Mouse (Mus musculus) heart, embryonic 12.5 days (tissue): ENCODE results near the gene Gdpd1. TPM values are rescaled to one million over a fixed set of nuclear protein-coding genes. Genes with fewer than 3 reads are reported as not detected.

Source experiments
- ATAC-seq: fragments of 200-750 bp; cut with Nextera tagmentation; 2 replicates; pipeline ENCODE4 v1.8.0; 2017; ENCODE audit warnings: moderate TSS enrichment, moderate library complexity; ENCODE audit not compliant: insufficient number of reproducible peaks, low FRiP score
- H3K27ac ChIP-seq: fragments of 300-500 bp; sonication (generic); 2 replicates; pipeline ENCODE4 v1.5.1; 2016; ENCODE audit warnings: mild to moderate bottlenecking, moderate library complexity; ENCODE audit not compliant: poor library complexity, severe bottlenecking
- H3K27me3 ChIP-seq: fragments of 300-500 bp; sonication (generic); replicated peaks from 2 replicates; pipeline ENCODE4 v1.6.1; 2016; ENCODE audit warnings: mild to moderate bottlenecking, moderate library complexity
- H3K36me3 ChIP-seq: fragments of 300-500 bp; sonication (generic); 2 replicates; pipeline ENCODE4 v1.6.1; 2016; ENCODE audit warnings: mild to moderate bottlenecking, moderate library complexity
- H3K4me1 ChIP-seq: fragments of 300-500 bp; sonication (generic); replicated peaks from 2 replicates; pipeline ENCODE4 v1.6.1; 2016; ENCODE audit warnings: mild to moderate bottlenecking
- H3K4me2 ChIP-seq: fragments of 300-500 bp; sonication (generic); 2 replicates; pipeline ENCODE4 v1.6.1; 2016; ENCODE audit warnings: mild to moderate bottlenecking, moderate library complexity
- H3K4me3 ChIP-seq: fragments of 300-500 bp; sonication (generic); 2 replicates; pipeline ENCODE4 v1.5.1; 2016; ENCODE audit warnings: mild to moderate bottlenecking
- H3K9ac ChIP-seq: fragments of 300-500 bp; sonication (generic); 2 replicates; pipeline ENCODE4 v1.6.1; 2016; ENCODE audit warnings: mild to moderate bottlenecking, moderate library complexity
- H3K9me3 ChIP-seq: fragments of 300-500 bp; sonication (generic); replicated peaks from 2 replicates; pipeline ENCODE4 v1.6.1; 2016; ENCODE audit warnings: mild to moderate bottlenecking, moderate library complexity
- WGBS: fragments of 180-500 bp; shearing (Covaris S2); methylation state at CpG from one replicate; pipeline ENCODE4 v1.1.7; 2016; 5-methylcytosine and 5-hydroxymethylcytosine counted together
- polyA plus RNA-seq: library from polyadenylated mRNA; unstranded; fragments of >200 nt; fragmentation: Nextera tagmentation; extraction: Ambion mirVana; gene quantifications from 2 replicates; pipeline ENCODE4 v1.2.1, GENCODE M21; 2016

Gdpd1 gene
- polyA plus RNA-seq, 1 experiment from 2014 or later = 26.9 TPM

GRCm38 (mm10) chr11:87002078-87002829, 71.6 kb downstream of the Gdpd1 start:
- no peak overlapping the region for H3K4me3 ChIP-seq
- ATAC-seq = peak; percentile 51
- 51% methylated on average over 10 of the region's 10 CpGs for WGBS
- H3K4me1 ChIP-seq = peaks cover 14% of the 10 kb centered on the region
- H3K27ac ChIP-seq = no peak overlapping the region
- H3K9me3 ChIP-seq = no peaks in the 10 kb centered on the region
- no peak overlapping the region for H3K4me2 ChIP-seq
- no peak overlapping the region for H3K9ac ChIP-seq
- no peaks in the 10 kb centered on the region for H3K27me3 ChIP-seq
- H3K36me3 ChIP-seq = no peaks in the 10 kb centered on the region

- 64% methylated on average over 8 of the region's 8 CpGs for WGBS
Observed at GRCm38 (mm10) chr11:87001217-87001616, 72.6 kb downstream of the Gdpd1 start.

DNA sequence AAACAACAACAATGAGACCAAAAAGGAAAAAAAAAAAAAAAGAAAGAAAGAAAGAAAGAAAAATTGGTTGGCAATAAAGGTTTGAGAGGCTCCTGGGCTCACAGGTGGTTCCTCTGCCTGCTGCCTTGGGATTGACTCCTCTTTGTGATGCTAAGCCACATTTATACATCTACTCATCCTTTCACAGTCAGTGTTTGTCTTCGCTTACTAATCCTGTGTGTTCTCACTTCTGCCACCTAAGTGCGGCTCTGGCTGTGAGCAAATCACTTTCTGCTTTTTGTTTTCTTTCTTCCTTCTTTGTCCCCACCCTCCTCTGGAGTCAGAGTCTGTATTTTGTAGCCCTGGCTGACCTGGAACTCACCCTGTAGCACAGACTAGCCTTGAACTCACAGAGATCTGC, 77.6 kb downstream of the Gdpd1 start:
- H3K27ac ChIP-seq = no peak overlapping the region
- no peak overlapping the region for H3K4me2 ChIP-seq
- H3K9ac ChIP-seq = no peak overlapping the region
- peaks cover 25% of the 10 kb centered on the region for H3K4me1 ChIP-seq
- H3K4me3 ChIP-seq = no peak overlapping the region
- no peaks in the 10 kb centered on the region for H3K9me3 ChIP-seq
- WGBS = 56% methylated on average over 2 of the region's 2 CpGs
- H3K36me3 ChIP-seq = no peaks in the 10 kb centered on the region
- no peaks in the 10 kb centered on the region for H3K27me3 ChIP-seq
- no peak for ATAC-seq

More at GRCm38 (mm10) chr11:87001217-87001616, 72.6 kb downstream of the Gdpd1 start:
- no peaks in the 10 kb centered on the region for H3K36me3 ChIP-seq
- no peaks in the 10 kb centered on the region for H3K27me3 ChIP-seq
- ATAC-seq = no peak
- no peak overlapping the region for H3K27ac ChIP-seq
- no peak overlapping the region for H3K4me2 ChIP-seq
- no peak overlapping the region for H3K4me3 ChIP-seq
- peaks cover 14% of the 10 kb centered on the region for H3K4me1 ChIP-seq
- H3K9me3 ChIP-seq = no peaks in the 10 kb centered on the region
- no peak overlapping the region for H3K9ac ChIP-seq

- Histone ChIP-seq H3K4me2 (no peak overlapping the region), H3K4me3 (no peak overlapping the region), H3K27me3 (no peaks in the 10 kb centered on the region), H3K36me3 (peaks cover 1% of the 10 kb centered on the region; the same call in 1 of the 2 replicates), H3K4me1 (peaks cover 29% of the 10 kb centered on the region), H3K9me3 (no peaks in the 10 kb centered on the region), H3K9ac (peak overlapping the region; percentile 60; the same call in 1 of the 2 replicates), H3K27ac (peak overlapping the region; percentile 31; the same call in 1 of the 2 replicates)
- 36% methylated on average over 6 of the region's 6 CpGs for WGBS
- ATAC-seq = no peak
Observed at GRCm38 (mm10) chr11:86995625-86996221, 78.1 kb downstream of the Gdpd1 start.

GRCm38 (mm10) chr11:86994791-86995624, 78.9 kb downstream of the Gdpd1 start:
- peak overlapping the region; percentile 44; the same call in 1 of the 2 replicates for H3K27ac ChIP-seq
- peaks cover 5% of the 10 kb centered on the region; the same call in 1 of the 2 replicates for H3K36me3 ChIP-seq
- peaks cover 36% of the 10 kb centered on the region for H3K4me1 ChIP-seq

DNA sequence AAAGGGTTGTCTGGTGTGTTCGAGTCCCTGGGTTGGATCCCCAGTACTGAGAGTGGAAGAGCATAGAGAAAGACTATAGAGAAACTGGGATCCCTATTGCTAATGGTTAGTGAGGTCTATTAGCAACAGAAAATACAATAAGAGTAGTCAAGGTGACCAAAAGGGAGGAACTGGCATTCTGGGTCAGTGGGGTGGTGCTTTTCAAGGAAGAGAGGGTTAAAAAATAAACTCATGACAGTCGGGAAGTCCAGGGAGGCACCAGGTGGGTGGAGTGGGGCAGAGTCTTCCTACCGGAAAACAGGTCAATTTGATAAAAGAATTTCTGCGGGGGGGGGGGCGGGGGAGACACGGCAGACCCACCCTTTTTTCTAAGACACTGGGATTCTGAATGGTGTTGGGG, 79.5 kb downstream of the Gdpd1 start:
- Histone ChIP-seq H3K4me2 (peak overlapping the region; percentile 85), H3K36me3 (peaks cover 5% of the 10 kb centered on the region; the same call in 1 of the 2 replicates), H3K27me3 (no peaks in the 10 kb centered on the region), H3K4me1 (peaks cover 43% of the 10 kb centered on the region), H3K9me3 (no peaks in the 10 kb centered on the region), H3K9ac (peak overlapping the region; percentile 55), H3K4me3 (peak overlapping the region; percentile 78), H3K27ac (peak overlapping the region; percentile 93)
- 20% methylated on average over 6 of the region's 6 CpGs for WGBS
- ATAC-seq = no peak

More at GRCm38 (mm10) chr11:86994791-86995624, 78.9 kb downstream of the Gdpd1 start:
- H3K9me3 ChIP-seq = no peaks in the 10 kb centered on the region
- no peaks in the 10 kb centered on the region for H3K27me3 ChIP-seq
- H3K4me3 ChIP-seq = no peak overlapping the region
- no peak overlapping the region for H3K9ac ChIP-seq
- 48% methylated on average over 10 of the region's 10 CpGs for WGBS
- 0 out of 2 replicates have a peak overlapping the region, but pooled peaks have one; percentile 85 for H3K4me2 ChIP-seq
- no peak for ATAC-seq

- peak within 1 kb of the TSS; percentile 78 for H3K4me3 ChIP-seq
- under 1% methylated on average over 96 of the region's 96 CpGs for WGBS
- H3K4me2 ChIP-seq = peak within 1 kb of the TSS; percentile 85
- peaks cover 50% of the 10 kb centered on the region for H3K4me1 ChIP-seq
- peak within 1 kb of the TSS; percentile 93 for H3K27ac ChIP-seq
- H3K36me3 ChIP-seq = peaks cover 5% of the 10 kb centered on the region; the same call in 1 of the 2 replicates
- ATAC-seq = peak; percentile 97
- peak within 1 kb of the TSS; percentile 92 for H3K9ac ChIP-seq
- H3K9me3 ChIP-seq = no peaks in the 10 kb centered on the region
- no peaks in the 10 kb centered on the region for H3K27me3 ChIP-seq
Observed at GRCm38 (mm10) chr11:86993041-86994037, 80.5 kb downstream of the Gdpd1 start, which contains the start of gene Ypel2. Gene Ypel2, minus strand, starts transcription at chr11:86993707.

- peak overlapping the region; percentile 85 for H3K4me2 ChIP-seq
- H3K27ac ChIP-seq = peak overlapping the region; percentile 93
- peaks cover 56% of the 10 kb centered on the region for H3K4me1 ChIP-seq
- H3K36me3 ChIP-seq = peaks cover 5% of the 10 kb centered on the region; the same call in 1 of the 2 replicates
- peak overlapping the region; percentile 78 for H3K4me3 ChIP-seq
- H3K9me3 ChIP-seq = no peaks in the 10 kb centered on the region
- ATAC-seq = no peak
- no peaks in the 10 kb centered on the region for H3K27me3 ChIP-seq
- 1% methylated on average over 13 of the region's 13 CpGs for WGBS
- peak overlapping the region; percentile 92 for H3K9ac ChIP-seq
Observed at GRCm38 (mm10) chr11:86992461-86992988, 81.3 kb downstream of the Gdpd1 start.

DNA sequence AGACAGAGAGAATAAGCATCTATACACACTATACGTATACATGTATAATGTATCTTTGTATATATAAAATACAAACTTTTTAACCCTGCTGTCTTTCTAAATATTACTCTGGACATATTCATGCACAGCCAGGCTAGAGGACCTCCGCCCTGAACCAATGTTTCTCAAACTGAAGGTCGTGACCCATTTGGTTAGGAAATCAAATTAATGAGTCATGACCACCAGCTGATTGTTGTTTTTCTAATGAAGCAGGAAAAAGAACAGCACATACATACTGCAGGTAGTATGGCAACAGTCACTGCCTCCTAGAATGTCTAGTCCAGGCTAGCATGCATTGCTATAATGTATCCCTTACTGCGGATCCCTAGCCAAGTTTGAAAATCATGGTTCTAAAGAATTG, 82.6 kb downstream of the Gdpd1 start:
- 86% methylated on average over 4 of the region's 4 CpGs for WGBS
- H3K27me3 ChIP-seq = no peaks in the 10 kb centered on the region
- peaks cover 62% of the 10 kb centered on the region for H3K4me1 ChIP-seq
- H3K9me3 ChIP-seq = no peaks in the 10 kb centered on the region
- H3K4me2 ChIP-seq = peak overlapping the region; percentile 85
- no peak overlapping the region for H3K27ac ChIP-seq
- peaks cover 5% of the 10 kb centered on the region; the same call in 1 of the 2 replicates for H3K36me3 ChIP-seq
- peak overlapping the region; percentile 78 for H3K4me3 ChIP-seq
- ATAC-seq = no peak
- H3K9ac ChIP-seq = peak overlapping the region; percentile 92; the same call in 1 of the 2 replicates
